Mouse (Mus musculus) bone marrow, adult 2 months (tissue): ENCODE data around the gene Iqsec2.

Source experiments
- CTCF ChIP-seq: fragments of 200-500 bp; IDR thresholded peaks from 2 replicates; pipeline ENCODE4 v1.5.1; 2011; ENCODE audit warnings: low read length, control low read depth; ENCODE audit not compliant: control insufficient read depth, insufficient read depth
- POLR2A ChIP-seq: fragments of 200-500 bp; IDR thresholded peaks from 2 replicates; pipeline ENCODE4 v1.6.1; 2011; ENCODE audit warnings: low read depth, mild to moderate bottlenecking, control low read depth, low read length, borderline replicate concordance; ENCODE audit not compliant: control insufficient read depth

DNA sequence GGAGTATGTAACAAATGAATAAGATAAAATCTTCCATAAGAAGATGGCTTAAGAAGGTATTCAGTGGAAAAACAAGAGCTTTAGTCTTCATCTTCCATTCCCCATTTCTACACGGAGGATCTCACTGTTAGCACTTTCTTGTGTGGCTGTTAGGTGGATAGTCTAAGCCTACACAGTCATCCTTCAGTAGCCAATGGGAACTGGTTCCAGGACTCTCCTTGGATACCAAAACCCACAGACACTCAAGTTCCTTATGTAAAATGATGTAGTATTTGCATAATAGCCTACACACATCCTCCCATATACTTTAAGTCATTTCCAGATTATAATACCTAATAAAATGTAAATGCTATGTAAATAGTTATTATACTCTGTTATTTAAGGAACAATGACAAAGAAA is 46.5 kb upstream of the Iqsec2 start:
- TF ChIP-seq POLR2A (no peak), CTCF (no peak)
